Mouse (Mus musculus) brain, embryonic 14.5 days (tissue): ENCODE results near the gene Lxn.

Source experiments
- CTCF ChIP-seq: fragments of 200-500 bp; IDR thresholded peaks from 2 replicates; pipeline ENCODE4 v1.5.1; 2012; ENCODE audit warnings: inconsistent platforms, mild to moderate bottlenecking, moderate library complexity, borderline replicate concordance; ENCODE audit not compliant: insufficient read depth, insufficient read length; ENCODE audit errors: extremely low read depth
- POLR2A ChIP-seq: fragments of 200-500 bp; IDR thresholded peaks from 2 replicates; pipeline ENCODE4 v1.6.1; 2012; ENCODE audit warnings: mild to moderate bottlenecking, inconsistent platforms, borderline replicate concordance; ENCODE audit not compliant: poor library complexity, insufficient read depth, insufficient read length, severe bottlenecking; ENCODE audit errors: extremely low read depth

DNA sequence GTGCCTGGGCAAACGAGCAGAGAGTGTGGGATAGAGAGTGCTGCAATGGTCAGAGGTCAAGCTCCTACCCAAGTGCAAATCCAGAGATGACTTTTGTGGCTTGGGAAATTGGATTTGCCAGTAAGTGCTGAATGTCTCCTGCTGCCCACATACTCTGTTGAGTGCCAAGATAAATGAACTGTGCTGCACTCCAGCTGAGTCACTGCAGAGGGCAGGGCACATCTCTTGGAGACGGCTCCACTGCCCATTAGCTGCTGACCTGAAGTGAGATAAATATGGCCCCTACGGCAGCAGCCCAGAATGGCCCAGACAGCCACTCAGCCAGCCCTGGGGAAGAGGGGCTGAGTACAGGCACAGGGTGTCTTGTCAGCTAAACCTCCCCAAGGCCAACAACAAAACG lies 26.4 kb upstream of the Lxn start:
- TF ChIP-seq CTCF: no peak
- TF ChIP-seq POLR2A: no peak
